Mouse (Mus musculus) olfactory bulb, adult 2 months (tissue): Measurements from ENCODE around the gene Zscan22.

Experiments used
- CTCF ChIP-seq: fragments of 200-500 bp; IDR thresholded peaks from 2 replicates; pipeline ENCODE4 v1.5.1; 2012; ENCODE audit warnings: low read depth, mild to moderate bottlenecking, low read length, moderate library complexity; ENCODE audit not compliant: insufficient read depth
- POLR2A ChIP-seq: fragments of 200-500 bp; IDR thresholded peaks from 2 replicates; pipeline ENCODE4 v1.6.1; 2012; ENCODE audit warnings: mild to moderate bottlenecking, low read depth, low read length, moderate library complexity; ENCODE audit not compliant: insufficient read depth

DNA sequence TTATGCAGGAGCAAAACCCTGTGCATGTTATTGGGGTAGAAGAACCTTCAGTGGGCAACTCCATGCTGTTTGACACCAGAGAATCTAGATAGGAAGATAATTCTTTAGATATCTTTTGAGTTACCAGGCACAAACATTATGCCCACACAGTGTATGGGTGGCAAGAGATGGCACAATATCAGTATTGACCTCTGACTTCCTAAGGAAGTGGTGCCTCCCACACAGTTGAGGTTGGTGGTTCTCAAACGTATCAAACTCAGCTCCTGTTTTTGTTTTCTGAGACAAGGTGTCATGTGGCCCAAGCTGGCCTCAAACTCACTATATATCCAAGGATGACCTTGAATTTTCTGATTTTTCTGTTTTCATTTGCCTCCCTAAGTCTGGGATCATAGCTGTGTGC is 6.3 kb upstream of the Zscan22 start:
- TF ChIP-seq POLR2A: no peak
- no peak for TF ChIP-seq CTCF
